Mouse (Mus musculus): ENCODE measurements around the gene Fip1l1.

Fip1l1 gene

DNA sequence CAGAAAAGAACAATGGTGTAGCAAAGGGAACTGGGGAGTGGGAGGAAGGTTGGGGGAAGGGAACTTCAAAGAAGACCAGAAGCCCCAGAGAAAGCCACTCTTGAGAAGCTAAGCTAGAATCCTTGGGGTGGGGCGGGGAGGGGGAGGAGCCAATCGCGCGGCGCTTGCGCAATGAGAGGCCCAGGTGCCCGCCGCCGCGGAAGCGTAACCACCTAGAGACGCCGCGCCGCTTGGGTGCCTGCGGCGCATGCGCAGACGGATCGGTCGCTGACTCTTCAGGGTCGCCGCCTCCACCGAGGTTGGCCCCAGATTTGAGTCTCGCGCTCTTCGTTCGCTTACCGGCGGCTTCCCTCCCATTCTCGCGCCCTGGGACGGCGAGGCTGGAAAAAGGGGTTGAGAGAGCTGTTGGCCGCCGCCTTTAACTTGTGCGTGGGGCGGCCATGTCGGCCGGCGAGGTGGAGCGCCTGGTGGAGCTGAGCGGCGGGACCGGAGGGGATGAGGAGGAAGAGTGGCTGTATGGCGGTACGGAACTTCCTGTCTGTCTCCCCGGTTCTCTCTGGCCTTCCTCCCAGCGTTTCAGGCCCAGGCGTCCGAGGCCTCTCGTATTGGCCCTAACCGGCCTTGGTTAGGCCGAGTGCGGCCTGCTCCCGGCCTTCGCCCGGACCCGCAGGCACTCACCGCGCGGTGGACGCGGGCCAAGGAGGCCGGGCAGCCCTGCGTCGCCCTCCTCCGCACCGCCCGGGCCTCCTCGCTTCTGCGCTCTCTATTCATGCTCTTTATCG is at the start of gene Fip1l1:
TSS of gene Fip1l1 (plus strand) at position 210 of the 782 bp plus-strand sequence.
- DNase-seq (ENCODE audit: low spot score), result peak; percentile 98

DNA sequence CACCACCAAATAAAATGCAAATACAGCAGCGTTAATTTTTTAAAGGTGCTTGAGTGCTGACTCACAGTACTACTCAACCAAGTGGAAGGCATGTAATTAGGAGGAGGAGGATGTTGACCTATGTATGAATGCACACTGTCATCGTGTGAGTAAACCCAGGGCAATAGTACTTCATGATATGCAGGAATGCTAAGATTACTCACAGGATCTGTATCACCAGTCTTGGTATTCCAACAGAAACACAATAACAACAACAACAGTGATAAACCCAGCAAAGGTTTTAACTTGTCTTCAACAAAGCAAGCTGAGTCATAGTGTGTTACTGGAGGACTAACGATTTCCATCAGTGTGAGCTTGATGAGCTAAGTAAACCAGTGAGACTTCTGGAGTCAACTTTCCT is 42.5 kb upstream of the Fip1l1 start:
- DNase-seq (ENCODE audit: low spot score), result no peak

DNA sequence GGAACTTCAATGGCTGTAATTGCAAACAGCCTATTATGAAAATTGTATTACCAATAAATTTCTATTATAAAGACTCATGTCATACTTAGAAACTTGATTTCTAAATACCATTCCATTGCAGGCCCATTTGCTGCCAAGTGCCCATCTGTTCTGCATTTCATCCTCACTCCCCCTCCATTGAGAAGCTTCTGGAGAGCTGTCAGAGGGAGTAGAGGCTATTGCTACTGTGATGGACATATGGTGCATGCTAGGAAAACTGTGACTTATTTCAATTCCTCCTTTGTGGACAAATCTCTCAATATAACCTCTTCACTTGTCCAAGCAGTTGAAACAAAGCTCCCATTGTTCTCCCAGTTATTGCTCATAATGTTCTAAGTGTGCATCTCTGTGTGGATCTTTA is 23.6 kb upstream of the Fip1l1 start:
- no peak for DNase-seq (ENCODE audit: low spot score)

DNA sequence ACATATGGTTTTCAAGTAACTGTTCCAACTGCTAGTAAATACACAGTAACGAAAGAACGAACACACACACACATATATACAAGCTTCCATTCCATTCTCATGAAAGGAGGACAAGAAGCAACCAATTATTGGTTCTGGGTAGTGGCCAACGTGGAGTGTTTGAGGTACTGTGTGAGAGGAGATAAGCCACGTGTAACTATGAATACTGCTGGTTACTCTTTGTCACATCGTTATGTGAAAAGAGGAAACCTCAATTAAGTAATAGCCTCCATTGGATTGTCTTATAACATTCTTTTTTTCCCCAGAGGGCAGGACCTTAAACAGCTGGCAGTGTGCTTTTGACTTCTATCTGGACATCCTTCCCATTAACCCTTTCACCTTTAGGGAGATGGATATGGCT is 8.2 kb upstream of the Fip1l1 start:
- no peak for DNase-seq (ENCODE audit: low spot score)

DNA sequence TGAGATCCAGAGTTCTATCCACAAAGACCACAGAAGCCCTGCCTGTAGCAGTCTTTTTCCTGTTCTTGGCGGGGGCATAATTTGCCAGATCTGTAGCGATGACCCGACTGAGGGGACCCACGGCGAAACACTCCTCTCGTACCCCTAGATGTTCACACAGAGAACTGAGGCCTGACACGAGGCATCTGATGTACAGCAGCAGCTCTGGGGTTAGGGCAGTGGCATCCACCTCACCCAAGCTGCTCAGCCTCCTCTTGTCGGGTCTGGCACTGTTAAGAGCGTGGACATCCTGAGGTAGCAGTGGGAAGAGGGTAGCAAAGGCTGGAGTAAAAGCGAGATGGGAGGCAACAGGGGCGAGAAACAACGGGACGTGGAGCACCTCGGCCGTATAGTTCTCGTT is 4.5 kb upstream of the Fip1l1 start:
- no peak for DNase-seq (ENCODE audit: low spot score)

DNA sequence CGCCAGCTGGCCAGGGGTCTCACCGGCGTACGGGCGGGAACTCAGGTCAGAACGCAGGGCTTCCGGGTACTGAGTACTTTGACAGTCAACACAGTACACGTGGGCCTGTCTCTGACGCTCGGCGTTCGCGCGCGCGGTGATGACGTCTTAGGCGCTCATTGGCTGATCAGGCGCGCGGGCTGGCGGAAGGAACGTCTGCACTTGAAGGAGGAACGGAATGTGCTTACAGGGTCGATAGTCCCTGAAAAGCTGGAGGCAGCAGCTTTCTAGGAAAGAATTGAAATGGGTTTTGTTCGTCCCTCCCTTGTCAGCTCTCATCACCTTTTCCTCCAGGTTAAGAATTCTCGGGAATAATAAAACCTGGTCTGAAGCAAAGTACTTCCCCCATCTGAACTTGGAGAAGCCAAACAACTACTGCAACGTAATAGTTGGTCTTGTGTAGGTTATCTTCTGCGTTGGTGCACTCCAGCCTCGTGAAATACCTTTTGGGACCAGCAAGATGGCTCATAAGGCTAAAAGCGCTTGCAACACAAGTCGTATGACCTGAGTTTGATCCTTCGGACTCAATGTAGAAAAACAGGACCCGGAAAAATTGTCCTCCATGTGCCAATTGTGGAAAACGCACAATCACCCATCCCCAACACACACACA is 3.5 kb upstream of the Fip1l1 start, which contains the start of gene Scfd2:
TSS of gene Scfd2 (minus strand) at position 130 of the 651 bp plus-strand sequence.
- DNase-seq (ENCODE audit: low spot score), result peak; percentile 98

DNA sequence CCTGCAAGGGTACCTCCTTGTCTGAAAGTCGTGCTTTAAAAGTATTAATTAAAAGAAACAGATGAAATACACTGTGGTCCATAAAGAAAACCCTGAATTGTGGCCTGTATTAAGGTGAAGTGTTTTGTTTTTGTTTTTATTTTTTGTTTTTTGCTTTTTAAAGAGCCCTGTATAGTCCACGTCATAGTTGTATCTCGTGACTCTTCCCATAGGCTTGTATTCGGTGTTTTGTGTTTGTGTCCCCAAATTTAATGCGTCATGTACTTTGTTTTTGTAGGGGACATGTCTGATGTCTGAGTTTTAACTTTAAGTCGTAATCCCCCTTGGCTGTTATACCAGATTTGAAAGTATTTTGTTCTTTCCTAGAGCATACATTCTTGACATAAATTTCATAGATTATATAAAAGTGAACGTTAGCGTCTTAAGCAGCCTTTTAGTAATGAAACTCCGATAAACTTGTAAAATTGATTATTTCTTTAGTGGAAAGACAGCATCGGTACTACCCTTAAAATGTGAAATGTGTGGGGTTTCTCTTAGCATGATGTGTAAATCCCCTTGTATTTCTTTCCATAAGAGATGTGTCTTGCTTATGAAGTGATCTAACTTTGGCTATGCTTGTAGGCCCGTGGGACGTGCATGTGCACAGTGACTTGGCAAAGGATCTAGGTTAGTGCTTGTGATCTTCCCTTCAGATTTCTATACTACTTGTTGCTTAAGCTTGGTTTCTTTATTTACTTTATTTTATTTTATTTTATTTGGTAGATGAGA is 1.1 kb downstream of the Fip1l1 start:
- DNase-seq (ENCODE audit: low spot score), result no peak

DNA sequence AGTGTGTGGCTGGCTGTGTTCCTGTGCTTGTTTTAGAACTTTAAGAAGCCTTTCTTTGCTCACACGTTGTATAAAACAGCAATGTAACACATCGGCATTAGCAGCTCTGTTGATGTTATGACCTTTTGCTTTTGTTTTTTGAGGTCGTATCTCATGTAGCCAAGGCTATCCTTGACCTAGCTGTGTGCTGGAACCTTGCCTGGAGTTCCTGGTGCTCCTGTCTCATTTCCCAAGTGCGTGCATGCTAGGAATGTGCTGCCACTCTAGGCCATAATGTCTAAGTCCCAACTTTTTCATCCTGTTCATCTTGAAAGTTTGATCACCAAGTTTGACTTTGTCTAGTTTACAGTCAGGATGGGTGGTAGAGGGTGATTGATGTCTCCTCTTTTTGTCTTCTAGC is 10.4 kb downstream of the Fip1l1 start:
- DNase-seq (ENCODE audit: low spot score), result no peak

DNA sequence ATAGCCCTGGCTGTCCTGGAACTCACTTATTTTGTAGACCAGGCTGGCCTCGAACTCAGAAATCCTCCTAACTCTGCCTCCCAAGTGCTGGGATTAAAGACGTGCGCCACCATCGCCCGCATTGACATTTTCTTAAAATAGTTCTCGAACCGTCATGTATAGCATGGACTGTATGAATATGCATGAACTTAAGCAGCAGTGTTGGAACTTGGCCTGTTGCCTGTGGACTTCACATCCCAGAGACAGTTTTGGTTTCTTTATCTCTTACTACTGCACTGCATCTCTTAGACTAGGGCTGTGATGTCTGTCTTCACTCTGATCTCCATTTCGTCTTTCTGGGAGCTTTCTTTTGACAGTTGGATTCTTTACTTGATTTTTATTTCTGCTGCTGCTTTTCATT is 14.3 kb downstream of the Fip1l1 start:
- no peak for DNase-seq (ENCODE audit: low spot score)

DNA sequence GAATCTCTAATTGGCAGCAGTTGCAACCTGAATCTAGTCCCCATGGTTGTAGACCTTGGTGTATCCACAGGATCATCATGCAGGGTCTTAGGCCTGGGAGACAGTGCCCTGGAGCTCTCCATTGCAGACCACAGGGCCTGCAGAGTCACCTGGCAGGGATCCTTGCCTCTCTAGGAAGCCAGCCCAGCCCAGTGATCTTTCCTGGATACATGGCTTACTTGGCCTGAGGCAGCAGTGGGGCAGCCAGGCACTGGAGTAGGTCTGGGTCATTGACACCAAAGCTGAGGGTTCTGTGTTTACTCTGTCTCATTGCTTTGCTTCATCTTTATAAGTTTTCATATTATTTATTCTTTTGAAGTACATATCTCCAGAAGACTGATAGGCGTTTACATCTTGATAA is 25.9 kb downstream of the Fip1l1 start:
- no peak for DNase-seq (ENCODE audit: low spot score)

DNA sequence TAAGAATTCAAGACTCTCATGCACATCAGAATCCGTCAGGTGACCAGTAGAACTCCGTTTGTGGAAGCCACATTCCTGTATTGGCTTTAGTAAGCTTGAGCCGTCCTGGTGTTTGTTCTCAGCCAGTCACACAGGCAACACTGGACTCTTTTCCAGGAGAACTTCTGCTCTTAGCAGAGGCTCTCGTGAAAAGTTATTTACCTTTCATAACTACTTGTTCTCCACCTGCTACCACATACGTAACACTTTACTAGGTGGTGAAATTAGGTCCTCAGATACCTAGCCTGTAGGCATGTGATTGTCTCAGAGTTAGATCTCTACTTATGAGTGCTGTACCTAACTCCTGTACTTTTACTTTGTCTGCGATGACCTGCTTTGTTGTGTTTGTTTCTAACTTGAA is 36.5 kb downstream of the Fip1l1 start:
- no peak for DNase-seq (ENCODE audit: low spot score)

DNA sequence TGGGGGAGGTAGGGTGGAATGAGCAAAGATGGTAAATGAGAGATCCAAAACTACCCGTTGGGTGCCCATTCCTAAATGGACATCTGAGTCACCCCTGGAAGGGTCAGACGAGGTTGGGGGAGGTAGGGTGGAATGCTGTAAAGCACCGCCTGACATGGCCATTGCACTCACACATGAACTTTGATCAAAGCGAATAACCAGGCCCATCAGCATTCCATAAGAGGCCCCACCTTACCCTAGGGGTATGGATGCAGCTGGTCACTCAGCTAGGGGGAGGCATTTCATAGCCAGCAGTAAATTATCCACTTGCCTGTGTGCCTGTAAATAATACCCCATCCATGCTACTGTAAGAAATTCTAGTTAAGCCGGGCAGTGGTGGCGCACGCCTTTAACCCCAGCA is 53.9 kb downstream of the Fip1l1 start:
- DNase-seq (ENCODE audit: low spot score), result no peak

DNA sequence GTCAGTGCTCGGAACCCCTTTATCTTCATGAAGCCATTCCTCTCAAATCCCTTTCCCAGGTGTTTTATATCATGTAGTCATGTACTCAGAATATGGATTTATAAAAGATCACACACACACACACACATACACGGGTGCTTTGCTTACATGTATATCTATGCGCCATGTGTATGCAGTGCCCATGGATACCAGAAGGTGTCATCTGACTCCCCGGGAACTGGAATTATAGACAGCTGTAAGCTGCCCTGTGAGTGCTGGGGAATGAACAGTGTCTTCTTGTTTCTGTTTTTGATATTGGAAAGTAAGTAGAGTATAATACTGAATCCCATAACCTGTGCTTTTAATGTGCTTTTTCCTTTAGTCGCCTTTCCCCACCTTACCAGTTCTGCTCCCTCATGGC is 56.2 kb downstream of the Fip1l1 start:
- DNase-seq (ENCODE audit: low spot score), result peak; percentile 24

DNA sequence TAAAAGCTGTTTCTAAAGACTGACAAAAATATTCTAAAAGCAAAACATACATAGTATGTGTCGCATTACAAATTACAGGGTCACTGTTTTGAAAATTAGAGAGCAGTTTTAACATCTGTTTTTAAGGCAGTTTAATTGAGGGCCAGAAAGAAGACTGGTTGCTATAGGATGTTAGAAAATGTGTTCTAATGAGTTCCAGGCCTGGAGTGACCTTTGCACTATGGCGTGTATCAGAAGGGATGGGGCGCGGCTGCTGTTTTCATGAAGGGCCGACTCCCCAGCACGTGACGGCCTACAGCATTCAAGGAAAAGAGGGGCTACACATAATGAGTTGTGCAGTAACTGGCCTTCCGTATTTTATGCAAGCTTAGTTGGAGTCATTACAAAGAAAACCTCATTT is 57.9 kb downstream of the Fip1l1 start:
- peak; percentile 73 for DNase-seq (ENCODE audit: low spot score)

DNA sequence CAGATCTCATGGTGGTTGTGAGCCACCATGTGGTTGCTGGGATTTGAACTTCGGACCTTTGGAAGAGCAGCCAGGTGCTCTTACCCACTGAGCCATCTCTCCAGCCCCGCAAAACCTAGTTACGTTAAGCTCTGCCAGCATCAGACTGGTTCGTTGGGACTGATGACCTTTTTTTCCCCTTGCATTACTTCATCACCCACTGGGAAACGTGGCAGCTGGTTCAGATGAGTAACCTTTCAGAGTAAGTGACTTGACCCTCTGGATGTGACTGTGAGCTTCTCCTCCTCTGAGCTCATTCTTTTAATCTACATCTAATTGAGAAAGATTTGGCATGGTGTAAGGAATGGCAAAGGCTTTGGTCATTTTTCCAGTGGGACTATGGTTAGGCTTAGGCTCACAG is 64.8 kb downstream of the Fip1l1 start:
- DNase-seq (ENCODE audit: low spot score), result no peak

DNA sequence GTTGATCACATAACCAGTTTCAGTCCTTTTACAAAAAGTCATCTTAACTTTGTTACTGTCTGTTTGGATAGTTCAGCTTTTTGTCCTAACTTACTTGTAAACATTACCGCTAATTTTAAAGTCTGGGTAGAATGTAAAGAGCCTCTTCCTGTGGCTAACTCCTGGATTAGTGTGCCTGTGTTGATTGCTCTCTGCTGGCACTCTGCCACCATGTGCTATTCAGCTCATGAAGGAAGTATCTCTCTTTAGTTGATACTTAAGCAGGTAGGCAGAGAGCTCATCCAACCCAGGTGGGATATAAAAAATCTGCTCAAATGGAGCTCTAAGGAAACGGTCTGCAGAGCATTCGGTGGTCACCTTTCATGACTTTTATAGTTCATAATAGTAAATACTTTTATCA is 65.9 kb downstream of the Fip1l1 start:
- no peak for DNase-seq (ENCODE audit: low spot score)

DNA sequence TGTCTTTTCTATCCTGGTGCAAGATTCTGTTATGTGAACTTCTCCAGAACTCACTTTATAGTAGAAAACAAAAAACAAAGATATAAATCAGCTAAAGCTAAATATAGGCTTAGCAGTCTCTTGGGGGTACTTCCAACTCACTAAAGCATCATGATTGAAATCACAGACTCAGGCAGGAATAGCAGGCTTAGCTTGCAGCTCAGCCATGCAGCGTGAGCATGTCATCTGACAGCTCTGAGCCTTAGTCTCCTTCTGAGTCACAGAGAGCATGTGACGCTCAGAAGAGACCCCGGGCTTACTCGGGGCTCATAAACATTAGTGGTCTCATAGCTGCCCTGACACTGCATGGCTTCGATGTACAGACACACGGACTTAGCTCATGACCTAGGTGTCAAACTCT is 66.7 kb downstream of the Fip1l1 start:
- DNase-seq (ENCODE audit: low spot score), result no peak

DNA sequence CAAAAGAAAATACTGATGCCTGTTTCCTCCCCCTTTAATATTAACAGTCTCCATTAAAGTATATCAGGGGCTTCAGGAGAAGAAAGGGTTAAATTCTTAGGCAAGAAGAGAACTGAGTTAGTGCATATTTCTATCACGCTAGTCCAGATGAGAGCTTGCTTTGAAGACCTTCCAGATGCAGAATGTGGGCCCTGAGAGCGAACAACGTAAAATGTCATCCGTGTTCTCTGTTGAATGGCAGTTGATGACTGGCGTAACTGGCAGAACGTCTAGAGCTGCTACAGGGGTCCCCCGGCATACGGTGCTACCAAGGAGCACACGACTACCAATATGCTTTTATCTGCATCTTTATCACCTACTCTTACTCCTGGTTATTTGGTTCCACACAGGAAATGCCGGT is 67.1 kb downstream of the Fip1l1 start:
- DNase-seq (ENCODE audit: low spot score), result no peak

DNA sequence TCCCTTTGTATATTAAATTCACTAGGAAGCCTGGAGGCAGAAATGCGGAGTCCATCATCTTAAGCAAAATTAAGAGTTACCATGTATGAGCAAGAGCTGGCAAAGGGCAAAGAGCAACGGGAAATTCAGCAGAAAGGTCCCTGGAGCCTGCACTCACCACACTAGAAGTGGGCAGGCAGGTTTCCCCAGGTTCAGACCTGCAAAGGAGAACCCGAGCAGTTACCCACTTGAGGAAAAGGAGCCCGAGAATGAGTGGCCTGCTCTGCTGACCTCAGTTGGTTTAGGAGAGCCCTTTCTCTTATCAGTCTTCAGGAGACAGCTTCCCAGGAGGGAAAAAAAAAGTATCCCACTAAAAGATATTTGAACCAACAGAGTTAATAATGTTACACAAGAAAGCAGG is 68.1 kb downstream of the Fip1l1 start:
- DNase-seq (ENCODE audit: low spot score), result no peak

DNA sequence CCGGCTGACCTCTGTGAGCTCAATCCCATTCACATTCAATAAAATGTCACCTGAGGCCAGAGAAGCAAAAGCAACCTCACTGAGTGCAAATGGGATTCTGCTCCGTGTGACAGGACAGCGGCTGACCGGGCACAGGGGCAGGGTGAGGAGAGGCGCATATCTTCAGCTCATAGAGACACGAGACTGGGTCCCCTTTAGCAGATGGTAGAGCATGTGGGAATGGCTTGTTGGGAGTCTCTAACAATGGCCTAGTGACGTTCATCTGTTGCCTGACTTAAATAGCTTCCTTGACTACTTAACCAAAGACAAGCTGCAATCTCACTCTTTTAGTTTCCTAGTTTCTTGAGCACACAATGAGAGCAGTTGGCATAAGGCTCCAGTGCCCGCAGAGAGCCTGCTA is 71.0 kb downstream of the Fip1l1 start:
- no peak for DNase-seq (ENCODE audit: low spot score)

DNA sequence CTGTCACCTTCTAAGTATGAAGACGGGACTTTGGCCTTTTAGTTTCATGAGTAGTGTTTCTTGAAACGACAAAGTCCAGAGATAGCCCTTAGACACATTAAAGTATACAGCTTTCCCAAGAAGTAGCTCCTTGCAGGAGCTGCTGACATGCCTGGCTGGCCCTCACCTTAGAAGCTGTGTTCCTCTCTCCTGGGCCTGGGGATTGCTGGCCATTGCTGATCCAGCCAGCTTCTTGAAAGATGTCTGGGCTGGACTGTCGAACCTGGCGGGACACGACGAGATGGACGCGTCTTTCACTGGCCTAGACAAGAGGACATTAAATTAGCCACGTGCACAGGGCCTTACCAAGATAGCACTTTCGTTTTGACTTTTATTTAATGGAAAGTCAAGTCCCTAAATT is 75.3 kb downstream of the Fip1l1 start:
- DNase-seq (ENCODE audit: low spot score), result no peak

DNA sequence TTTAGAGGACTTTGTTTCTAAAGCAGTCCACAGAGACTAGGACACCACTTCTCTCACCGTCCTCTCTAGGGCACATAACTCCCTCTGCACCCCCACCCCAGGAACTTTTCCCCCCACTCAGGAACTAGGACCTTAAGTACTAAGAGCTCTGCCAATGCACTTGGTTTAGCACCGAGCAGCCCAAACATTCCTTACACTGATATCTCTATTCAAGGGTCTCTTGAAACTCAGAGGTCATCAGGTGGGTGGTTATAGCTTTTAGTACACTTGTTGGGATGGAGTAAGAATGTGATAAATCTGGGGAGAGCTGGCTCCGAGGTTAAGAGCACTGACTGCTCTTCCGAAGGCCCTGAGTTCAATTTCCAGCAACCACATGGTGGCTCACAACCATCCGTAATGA is 77.5 kb downstream of the Fip1l1 start:
- DNase-seq (ENCODE audit: low spot score), result no peak

DNA sequence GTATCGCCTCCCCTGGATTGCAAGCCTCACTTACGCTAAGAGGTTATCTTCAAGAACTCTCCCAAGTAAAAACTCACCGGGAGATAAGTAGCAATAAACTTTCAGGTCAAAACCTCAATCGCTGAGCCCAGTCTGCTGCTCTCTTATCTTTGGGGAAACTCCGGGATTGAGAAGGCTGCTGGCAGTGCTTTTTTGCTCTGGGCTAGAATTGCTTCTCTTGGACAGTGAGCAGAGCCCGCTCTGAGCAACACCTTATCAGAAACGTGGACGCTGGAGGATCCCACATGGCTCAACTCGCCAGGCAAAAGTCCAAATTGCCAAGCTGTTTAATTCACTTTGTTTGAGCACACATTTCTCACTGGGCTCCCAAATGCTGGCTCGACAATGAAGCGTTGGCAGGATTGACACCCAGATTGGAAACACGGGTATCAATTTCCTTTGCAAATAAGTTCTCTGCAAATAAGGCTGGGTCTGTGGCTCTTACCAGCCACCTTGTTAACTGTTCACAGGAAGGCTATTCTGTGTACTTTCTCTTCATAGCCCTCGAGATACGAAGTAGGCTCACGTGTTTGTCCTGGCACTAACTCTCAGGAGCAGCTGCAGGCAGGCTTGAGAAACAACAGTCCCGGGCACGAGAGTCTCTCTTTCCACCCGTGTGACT is 78.4 kb downstream of the Fip1l1 start:
- DNase-seq (ENCODE audit: low spot score), result no peak

Measured in embryo, embryonic 10.5 days (tissue).